ENCODE assay signal across 12 mouse cellular contexts in genomic region chr16:17801777-17802455, GRCm38 (mm10). TPM values are rescaled to one million over a fixed set of nuclear protein-coding genes. Genes with fewer than 3 reads are reported as not detected.
DNase-seq lines count a peak whose midpoint lies in the region; ATAC-seq and TF ChIP-seq lines count a peak whose summit lies in the region.
"Had no signal": no experiment of that assay in that cellular context is flagged by ENCODE, and none has a peak within 500 bp of the region (broad histone marks: within the 10 kb centered on the region; RNA-seq: fewer than 3 reads in every experiment).

No protein-coding gene starts in this region.

- no peaks in the 10 kb centered on the region for H3K36me3 ChIP-seq in heart, embryonic 15.5 days
- H3K36me3 ChIP-seq in stomach, embryonic 16.5 days (ENCODE audit: control insufficient read depth, insufficient read depth, low read length): 0 out of 2 replicates have a peak, but pooled peaks cover 4% of the 10 kb centered on the region
- no peaks in the 10 kb centered on the region for H3K36me3 ChIP-seq in stomach, postnatal 0 days (ENCODE audit: control insufficient read depth, insufficient read depth, low read length)
- peaks cover 6% of the 10 kb centered on the region for H3K36me3 ChIP-seq in limb, embryonic 11.5 days (ENCODE audit: control insufficient read depth, insufficient read depth, low read length)
- H3K36me3 ChIP-seq in neural tube, embryonic 14.5 days (ENCODE audit: control insufficient read depth, insufficient read depth, low read length): no peaks in the 10 kb centered on the region

- H3K4me3 ChIP-seq in heart, embryonic 15.5 days: peak overlapping the region; percentile 43; the same call in 1 of the 2 replicates
- no peak overlapping the region; the same call in 1 of the 2 replicates for H3K4me3 ChIP-seq in stomach, embryonic 16.5 days (replicated peaks; ENCODE audit: low read length)
- H3K4me3 ChIP-seq in stomach, postnatal 0 days (ENCODE audit: low read depth, low read length): no peak overlapping the region; the same call in 1 of the 2 replicates
- H3K4me3 ChIP-seq in limb, embryonic 11.5 days (ENCODE audit: low read depth, low read length): no peak overlapping the region
- H3K4me3 ChIP-seq in neural tube, embryonic 14.5 days (ENCODE audit: low read depth, low read length): peak overlapping the region; percentile 31; the same call in 1 of the 2 replicates

- no peak overlapping the region for H3K9ac ChIP-seq in heart, embryonic 15.5 days
- H3K9ac ChIP-seq in stomach, embryonic 16.5 days (ENCODE audit: low read length): 0 out of 2 replicates have a peak overlapping the region, but pooled peaks have one; percentile 26
- no peak overlapping the region for H3K9ac ChIP-seq in stomach, postnatal 0 days (ENCODE audit: low read length)
- no peak overlapping the region for H3K9ac ChIP-seq in limb, embryonic 11.5 days (ENCODE audit: low read length)
- no peak overlapping the region for H3K9ac ChIP-seq in neural tube, embryonic 14.5 days (replicated peaks; ENCODE audit: low read depth, low read length)

- 18% methylated on average over 7 of the region's 7 CpGs for WGBS in heart, embryonic 15.5 days
- 25% methylated on average over 7 of the region's 7 CpGs for whole genome bisulfite sequencing in stomach, embryonic 16.5 days
- 34% methylated on average over 7 of the region's 7 CpGs for WGBS in stomach, postnatal 0 days
- 7% methylated on average over 7 of the region's 7 CpGs for WGBS in limb, embryonic 11.5 days
- 5% methylated on average over 7 of the region's 7 CpGs for WGBS in neural tube, embryonic 14.5 days

- no peak overlapping the region for H3K27ac ChIP-seq in heart, embryonic 15.5 days
- H3K27ac ChIP-seq in stomach, embryonic 16.5 days (ENCODE audit: low read length): no peak overlapping the region
- H3K27ac ChIP-seq in stomach, postnatal 0 days (replicated peaks): no peak overlapping the region
- no peak overlapping the region for H3K27ac ChIP-seq in limb, embryonic 11.5 days (replicated peaks; ENCODE audit: low read depth, low read length)
- no peak overlapping the region for H3K27ac ChIP-seq in neural tube, embryonic 14.5 days (ENCODE audit: low read depth, low read length)

- TF ChIP-seq CTCF in stomach, postnatal 0 days (IDR thresholded peaks at IDR 0.05; ENCODE audit: low read depth): no peak

- DNase-seq in heart, adult 18-20 months: no peak
- no peak for DNase-seq in stomach, postnatal 0 days (ENCODE audit: low spot score)
- DNase-seq in limb, embryonic 11.5 days (ENCODE audit: low spot score): peak; percentile 35
- DNase-seq in adrenal gland, adult 18-20 months (ENCODE audit: low spot score in 2 of 2): no peak
- no peak for DNase-seq in thymus, postnatal 36 days
- DNase-seq: gastrocnemius, postnatal 14 days; kidney, adult 9 months had no signal

- peak overlapping the region; percentile 82; the same call in 1 of the 2 replicates for H3K4me2 ChIP-seq in heart, embryonic 15.5 days
- no peak overlapping the region for H3K4me2 ChIP-seq in stomach, embryonic 16.5 days (ENCODE audit: low read depth, low read length)
- no peak overlapping the region for H3K4me2 ChIP-seq in stomach, postnatal 0 days (replicated peaks; ENCODE audit: low read depth)
- peak overlapping the region; percentile 50; the same call in 1 of the 2 replicates for H3K4me2 ChIP-seq in limb, embryonic 11.5 days (ENCODE audit: low read depth, severe bottlenecking)
- no peak overlapping the region for H3K4me2 ChIP-seq in neural tube, embryonic 14.5 days (ENCODE audit: low read depth, low read length)

- peaks cover 96% of the 10 kb centered on the region for H3K27me3 ChIP-seq in heart, embryonic 15.5 days
- peaks cover 43% of the 10 kb centered on the region for H3K27me3 ChIP-seq in stomach, embryonic 16.5 days (ENCODE audit: control insufficient read depth, insufficient read depth, low read length)
- H3K27me3 ChIP-seq in stomach, postnatal 0 days (ENCODE audit: control insufficient read depth, insufficient read depth, low read length): peaks cover 3% of the 10 kb centered on the region; the same call in 1 of the 2 replicates
- H3K27me3 ChIP-seq in limb, embryonic 11.5 days (ENCODE audit: control insufficient read depth, insufficient read depth, low read length): peaks cover 28% of the 10 kb centered on the region
- H3K27me3 ChIP-seq in neural tube, embryonic 14.5 days (ENCODE audit: control insufficient read depth, insufficient read depth, low read length): peaks cover 86% of the 10 kb centered on the region

- ATAC-seq in heart, embryonic 15.5 days (replicated peaks; ENCODE audit: insufficient number of reproducible peaks, insufficient read depth, low FRiP score, low read depth): no peak
- ATAC-seq in stomach, embryonic 16.5 days (ENCODE audit: insufficient read depth, low FRiP score): no peak
- ATAC-seq in stomach, postnatal 0 days (ENCODE audit: low FRiP score, low TSS enrichment): no peak
- ATAC-seq in limb, embryonic 11.5 days (ENCODE audit: insufficient number of reproducible peaks, low FRiP score, low TSS enrichment, low read depth): no peak
- ATAC-seq in neural tube, embryonic 14.5 days (ENCODE audit: low read depth): no peak

- no peak for TF ChIP-seq EP300 in stomach, postnatal 0 days (optimal IDR thresholded peaks at IDR 0.05)

- H3K9me3 ChIP-seq in heart, embryonic 15.5 days (replicated peaks): no peaks in the 10 kb centered on the region
- no peaks in the 10 kb centered on the region for H3K9me3 ChIP-seq in stomach, embryonic 16.5 days (replicated peaks; ENCODE audit: control insufficient read depth, low read length)
- no peaks in the 10 kb centered on the region for H3K9me3 ChIP-seq in stomach, postnatal 0 days (ENCODE audit: control insufficient read depth, low read length)
- H3K9me3 ChIP-seq in limb, embryonic 11.5 days (ENCODE audit: control insufficient read depth, low read length): no peaks in the 10 kb centered on the region
- H3K9me3 ChIP-seq in neural tube, embryonic 14.5 days (ENCODE audit: control insufficient read depth, low read length): no peaks in the 10 kb centered on the region

- H3K4me1 ChIP-seq in heart, embryonic 15.5 days (replicated peaks): peaks cover 77% of the 10 kb centered on the region
- peaks cover 61% of the 10 kb centered on the region for H3K4me1 ChIP-seq in stomach, embryonic 16.5 days (ENCODE audit: control insufficient read depth, insufficient read depth, low read length)
- peaks cover 11% of the 10 kb centered on the region for H3K4me1 ChIP-seq in stomach, postnatal 0 days (replicated peaks; ENCODE audit: control insufficient read depth, insufficient read depth)
- peaks cover 68% of the 10 kb centered on the region for H3K4me1 ChIP-seq in limb, embryonic 11.5 days (ENCODE audit: control insufficient read depth, insufficient read depth, low read length)
- H3K4me1 ChIP-seq in neural tube, embryonic 14.5 days (ENCODE audit: control insufficient read depth, insufficient read depth, low read length): peaks cover 39% of the 10 kb centered on the region

RNA-seq across cellular contexts. Expression of gene Scarf2, which starts 4.8 kb away (rescaled TPM):
- polyA plus RNA-seq in heart, embryonic 15.5 days (2015; fragmentation: Nextera tagmentation; extraction: Ambion mirVana): 6.6 and 11.3 TPM in 2 replicates
- total RNA-seq in heart, adult 18-20 months (2021): 1 to 10 TPM; 4.8 TPM
- 4.8 and 7.3 TPM in 2 replicates for polyA plus RNA-seq in stomach, embryonic 16.5 days (2015; fragmentation: Nextera tagmentation; extraction: Ambion mirVana)
- polyA plus RNA-seq in stomach, postnatal 0 days (2015; fragmentation: Nextera tagmentation; extraction: Ambion mirVana): 7.8 and 10.7 TPM in 2 replicates
- 23.4 and 26.4 TPM in 2 replicates for polyA plus RNA-seq in limb, embryonic 11.5 days (2014; fragmentation: Nextera tagmentation; extraction: Ambion mirVana)
- 0.95 and 2.0 TPM in 2 replicates for polyA plus RNA-seq in neural tube, embryonic 14.5 days (2014; fragmentation: Nextera tagmentation; extraction: Ambion mirVana)
- total RNA-seq in adrenal gland, adult 18-20 months (2021): 10 to 100 TPM in 1 of 2 experiments, 1 to 10 TPM in 1; 9.5 to 11.7 TPM
- total RNA-seq: neutrophil, adult 5-6 weeks had no signal

RNA-seq across cellular contexts. Expression of gene B830017H08Rik, which starts 31.0 kb away (rescaled TPM):
- not detected in 2 replicates for polyA plus RNA-seq in heart, embryonic 15.5 days (2015; fragmentation: Nextera tagmentation; extraction: Ambion mirVana)
- total RNA-seq in heart, adult 18-20 months (2021): not detected
- not detected in 2 replicates for polyA plus RNA-seq in stomach, embryonic 16.5 days (2015; fragmentation: Nextera tagmentation; extraction: Ambion mirVana)
- polyA plus RNA-seq in stomach, postnatal 0 days (2015; fragmentation: Nextera tagmentation; extraction: Ambion mirVana): not detected in 2 replicates
- 0.73 and 0.77 TPM in 2 replicates for polyA plus RNA-seq in limb, embryonic 11.5 days (2014; fragmentation: Nextera tagmentation; extraction: Ambion mirVana)
- polyA plus RNA-seq in neural tube, embryonic 14.5 days (2014; fragmentation: Nextera tagmentation; extraction: Ambion mirVana): 4.7 and 6.5 TPM in 2 replicates
- total RNA-seq in adrenal gland, adult 18-20 months (2021): not detected
- total RNA-seq: gastrocnemius, postnatal 14 days; neutrophil, adult 5-6 weeks had no signal
- polyA plus RNA-seq: urinary bladder, adult 2 months had no signal

RNA-seq across cellular contexts. Expression of gene Car15, which starts 36.2 kb away (rescaled TPM):
- 1.5 and 2.1 TPM in 2 replicates for polyA plus RNA-seq in heart, embryonic 15.5 days (2015; fragmentation: Nextera tagmentation; extraction: Ambion mirVana)
- total RNA-seq in heart, adult 18-20 months (2021): 1 to 10 TPM; 1.7 to 2.1 TPM
- 2.4 and 3.7 TPM in 2 replicates for polyA plus RNA-seq in stomach, embryonic 16.5 days (2015; fragmentation: Nextera tagmentation; extraction: Ambion mirVana)
- 0.63 and 1.3 TPM in 2 replicates for polyA plus RNA-seq in stomach, postnatal 0 days (2015; fragmentation: Nextera tagmentation; extraction: Ambion mirVana)
- polyA plus RNA-seq in limb, embryonic 11.5 days (2014; fragmentation: Nextera tagmentation; extraction: Ambion mirVana): 3.0 and 3.2 TPM in 2 replicates
- polyA plus RNA-seq in neural tube, embryonic 14.5 days (2014; fragmentation: Nextera tagmentation; extraction: Ambion mirVana): 3.9 and 4.0 TPM in 2 replicates
- total RNA-seq in adrenal gland, adult 18-20 months (2021): 1 to 10 TPM; 1.8 to 2.2 TPM

RNA-seq across cellular contexts. Expression of gene Klhl22, which starts 42.5 kb away (rescaled TPM):
- polyA plus RNA-seq in heart, embryonic 15.5 days (2015; fragmentation: Nextera tagmentation; extraction: Ambion mirVana): 33.0 and 45.7 TPM in 2 replicates
- total RNA-seq in heart, adult 18-20 months (2021): 10 to 100 TPM; 18.2 to 24.2 TPM
- polyA plus RNA-seq in stomach, embryonic 16.5 days (2015; fragmentation: Nextera tagmentation; extraction: Ambion mirVana): 56.7 and 57.7 TPM in 2 replicates
- 32.0 and 34.0 TPM in 2 replicates for polyA plus RNA-seq in stomach, postnatal 0 days (2015; fragmentation: Nextera tagmentation; extraction: Ambion mirVana)
- 68.2 and 68.7 TPM in 2 replicates for polyA plus RNA-seq in limb, embryonic 11.5 days (2014; fragmentation: Nextera tagmentation; extraction: Ambion mirVana)
- polyA plus RNA-seq in neural tube, embryonic 14.5 days (2014; fragmentation: Nextera tagmentation; extraction: Ambion mirVana): 90.9 and 98.9 TPM in 2 replicates
- total RNA-seq in adrenal gland, adult 18-20 months (2021): 10 to 100 TPM; 29.8 to 38.3 TPM

Comparison
In these comparisons a context has a peak if more than half of its experiments do, and no peak if none do; other contexts are left out.
1. H3K4me2 ChIP-seq: peak in heart, embryonic 15.5 days (single experiment) and limb, embryonic 11.5 days (single experiment); none in stomach, embryonic 16.5 days (single experiment), stomach, postnatal 0 days (single experiment) and neural tube, embryonic 14.5 days (single experiment).
2. H3K4me3 ChIP-seq: peak in heart, embryonic 15.5 days (single experiment) and neural tube, embryonic 14.5 days (single experiment); none in stomach, embryonic 16.5 days (single experiment), stomach, postnatal 0 days (single experiment) and limb, embryonic 11.5 days (single experiment).